Mouse (Mus musculus) hindbrain, embryonic 13.5 days (tissue): ENCODE data around the gene Fkbp15. TPM values are rescaled to one million over a fixed set of nuclear protein-coding genes. Genes with fewer than 3 reads are reported as not detected.

ENCODE experiments used
- ATAC-seq: fragments of 200-750 bp; cut with Nextera tagmentation; 2 replicates; pipeline ENCODE4 v1.8.0; 2017; ENCODE audit warnings: moderate TSS enrichment; ENCODE audit not compliant: low FRiP score
- H3K27ac ChIP-seq: fragments of 300-500 bp; sonication (generic); 2 replicates; pipeline ENCODE4 v1.5.1; 2015; ENCODE audit warnings: inconsistent platforms, mild to moderate bottlenecking, moderate library complexity
- H3K27me3 ChIP-seq: fragments of 300-500 bp; sonication (generic); 2 replicates; pipeline ENCODE4 v1.6.1; 2015; ENCODE audit warnings: mild to moderate bottlenecking, inconsistent platforms
- H3K36me3 ChIP-seq: fragments of 300-500 bp; sonication (generic); 2 replicates; pipeline ENCODE4 v1.6.1; 2015; ENCODE audit warnings: mild to moderate bottlenecking, inconsistent platforms
- H3K4me1 ChIP-seq: fragments of 300-500 bp; sonication (generic); replicated peaks from 2 replicates; pipeline ENCODE4 v1.6.1; 2015; ENCODE audit warnings: inconsistent platforms
- H3K4me2 ChIP-seq: fragments of 300-500 bp; sonication (generic); 2 replicates; pipeline ENCODE4 v1.6.1; 2015; ENCODE audit warnings: inconsistent platforms, mild to moderate bottlenecking, moderate library complexity
- H3K4me3 ChIP-seq: fragments of 300-500 bp; sonication (generic); 2 replicates; pipeline ENCODE4 v1.5.1; 2015; ENCODE audit warnings: mild to moderate bottlenecking, inconsistent platforms
- H3K9ac ChIP-seq: fragments of 300-500 bp; sonication (generic); 2 replicates; pipeline ENCODE4 v1.6.1; 2015; ENCODE audit warnings: mild to moderate bottlenecking, inconsistent platforms
- H3K9me3 ChIP-seq: fragments of 300-500 bp; sonication (generic); 2 replicates; pipeline ENCODE4 v1.6.1; 2016; ENCODE audit warnings: inconsistent platforms
- WGBS: fragments of 180-500 bp; shearing (Covaris S2); methylation state at CpG from one replicate; pipeline ENCODE4 v1.1.7; 2015; 5-methylcytosine and 5-hydroxymethylcytosine counted together
- polyA plus RNA-seq: library from polyadenylated mRNA; unstranded; fragments of >200 nt; fragmentation: Nextera tagmentation; extraction: Ambion mirVana; gene quantifications from 2 replicates; pipeline ENCODE4 v1.2.1, GENCODE M21; 2015

Fkbp15 gene
- polyA plus RNA-seq, 1 experiment from 2014 or later, result 22.9 TPM

- Histone ChIP-seq H3K4me3 (no peak overlapping the region), H3K4me2 (no peak overlapping the region), H3K36me3 (peaks cover 47% of the 10 kb centered on the region), H3K9ac (no peak overlapping the region), H3K4me1 (no peaks in the 10 kb centered on the region), H3K27ac (no peak overlapping the region), H3K9me3 (no peaks in the 10 kb centered on the region), H3K27me3 (no peaks in the 10 kb centered on the region)
- ATAC-seq, result no peak
- 87% methylated on average over 4 of the region's 4 CpGs for WGBS
Observed at GRCm38 (mm10) chr4:62345827-62346226, 14.5 kb downstream of the Fkbp15 start.

- Histone ChIP-seq H3K36me3 (peaks cover 52% of the 10 kb centered on the region), H3K4me1 (no peaks in the 10 kb centered on the region), H3K4me2 (no peak overlapping the region), H3K27ac (no peak overlapping the region), H3K4me3 (no peak overlapping the region), H3K27me3 (no peaks in the 10 kb centered on the region), H3K9ac (no peak overlapping the region), H3K9me3 (no peaks in the 10 kb centered on the region)
- 96% methylated on average over 1 of the region's 1 CpGs for WGBS
- no peak for ATAC-seq
Observed at GRCm38 (mm10) chr4:62344000-62344399, 16.3 kb downstream of the Fkbp15 start.

GRCm38 (mm10) chr4:62338536-62338935 is 21.8 kb downstream of the Fkbp15 start:
- Histone ChIP-seq H3K9me3 (no peaks in the 10 kb centered on the region), H3K9ac (no peak overlapping the region), H3K4me3 (no peak overlapping the region), H3K27ac (no peak overlapping the region), H3K4me2 (no peak overlapping the region), H3K27me3 (no peaks in the 10 kb centered on the region), H3K4me1 (no peaks in the 10 kb centered on the region), H3K36me3 (peaks cover 69% of the 10 kb centered on the region)
- ATAC-seq, result no peak
- 87% methylated on average over 5 of the region's 5 CpGs for WGBS

GRCm38 (mm10) chr4:62331977-62332376 is 28.4 kb downstream of the Fkbp15 start:
- H3K4me3 ChIP-seq, result no peak overlapping the region
- H3K4me2 ChIP-seq, result no peak overlapping the region
- no peak for ATAC-seq
- WGBS, result 82% methylated on average over 5 of the region's 5 CpGs
- no peaks in the 10 kb centered on the region for H3K9me3 ChIP-seq
- H3K27ac ChIP-seq, result no peak overlapping the region
- H3K27me3 ChIP-seq, result no peaks in the 10 kb centered on the region
- peaks cover 77% of the 10 kb centered on the region for H3K36me3 ChIP-seq
- no peak overlapping the region for H3K9ac ChIP-seq
- H3K4me1 ChIP-seq, result no peaks in the 10 kb centered on the region

- H3K4me1 ChIP-seq, result no peaks in the 10 kb centered on the region
- peaks cover 79% of the 10 kb centered on the region for H3K36me3 ChIP-seq
- H3K4me3 ChIP-seq, result no peak overlapping the region
- H3K9me3 ChIP-seq, result no peaks in the 10 kb centered on the region
- no peak overlapping the region for H3K9ac ChIP-seq
- H3K27me3 ChIP-seq, result no peaks in the 10 kb centered on the region
- no peak overlapping the region for H3K4me2 ChIP-seq
- H3K27ac ChIP-seq, result no peak overlapping the region
- 91% methylated on average over 6 of the region's 6 CpGs for WGBS
- ATAC-seq, result no peak
Observed at GRCm38 (mm10) chr4:62328941-62329660, 31.2 kb downstream of the Fkbp15 start.

- ATAC-seq, result no peak
- H3K9me3 ChIP-seq, result no peaks in the 10 kb centered on the region
- H3K27ac ChIP-seq, result no peak overlapping the region
- no peak overlapping the region for H3K4me3 ChIP-seq
- H3K4me2 ChIP-seq, result no peak overlapping the region
- no peaks in the 10 kb centered on the region for H3K27me3 ChIP-seq
- H3K4me1 ChIP-seq, result no peaks in the 10 kb centered on the region
- H3K36me3 ChIP-seq, result peaks cover 87% of the 10 kb centered on the region
- no peak overlapping the region for H3K9ac ChIP-seq
Observed at GRCm38 (mm10) chr4:62326111-62326510, 34.2 kb downstream of the Fkbp15 start.

GRCm38 (mm10) chr4:62322684-62323083 is 37.7 kb downstream of the Fkbp15 start:
- H3K36me3 ChIP-seq, result peaks cover 92% of the 10 kb centered on the region
- no peak overlapping the region for H3K27ac ChIP-seq
- WGBS, result 95% methylated on average over 3 of the region's 3 CpGs
- H3K4me3 ChIP-seq, result no peak overlapping the region
- no peak overlapping the region for H3K9ac ChIP-seq
- no peaks in the 10 kb centered on the region for H3K9me3 ChIP-seq
- H3K4me2 ChIP-seq, result no peak overlapping the region
- ATAC-seq, result no peak
- H3K4me1 ChIP-seq, result no peaks in the 10 kb centered on the region
- no peaks in the 10 kb centered on the region for H3K27me3 ChIP-seq

- no peaks in the 10 kb centered on the region for H3K27me3 ChIP-seq
- H3K27ac ChIP-seq, result no peak overlapping the region
- no peaks in the 10 kb centered on the region for H3K4me1 ChIP-seq
- WGBS, result 89% methylated on average over 1 of the region's 1 CpGs
- H3K4me3 ChIP-seq, result no peak overlapping the region
- H3K4me2 ChIP-seq, result no peak overlapping the region
- no peaks in the 10 kb centered on the region for H3K9me3 ChIP-seq
- no peak for ATAC-seq
- no peak overlapping the region for H3K9ac ChIP-seq
- peaks cover 78% of the 10 kb centered on the region for H3K36me3 ChIP-seq
Observed at GRCm38 (mm10) chr4:62318294-62318693, 42.1 kb downstream of the Fkbp15 start.

GRCm38 (mm10) chr4:62316456-62316855 is 43.9 kb downstream of the Fkbp15 start:
- no peak overlapping the region for H3K4me3 ChIP-seq
- no peaks in the 10 kb centered on the region for H3K4me1 ChIP-seq
- ATAC-seq, result no peak
- 94% methylated on average over 2 of the region's 2 CpGs for WGBS
- H3K27ac ChIP-seq, result no peak overlapping the region
- H3K9me3 ChIP-seq, result no peaks in the 10 kb centered on the region
- no peak overlapping the region for H3K9ac ChIP-seq
- no peak overlapping the region for H3K4me2 ChIP-seq
- H3K27me3 ChIP-seq, result no peaks in the 10 kb centered on the region
- peaks cover 77% of the 10 kb centered on the region for H3K36me3 ChIP-seq

GRCm38 (mm10) chr4:62314516-62314915 is 45.8 kb downstream of the Fkbp15 start:
- no peaks in the 10 kb centered on the region for H3K4me1 ChIP-seq
- WGBS, result 85% methylated on average over 3 of the region's 3 CpGs
- H3K4me3 ChIP-seq, result no peak overlapping the region
- no peaks in the 10 kb centered on the region for H3K9me3 ChIP-seq
- H3K36me3 ChIP-seq, result peaks cover 67% of the 10 kb centered on the region
- no peak overlapping the region for H3K4me2 ChIP-seq
- no peak overlapping the region for H3K9ac ChIP-seq
- no peak for ATAC-seq
- no peaks in the 10 kb centered on the region for H3K27me3 ChIP-seq
- no peak overlapping the region for H3K27ac ChIP-seq

GRCm38 (mm10) chr4:62313641-62314211 is 46.6 kb downstream of the Fkbp15 start:
- Histone ChIP-seq H3K9ac (no peak overlapping the region), H3K4me2 (no peak overlapping the region), H3K4me3 (no peak overlapping the region), H3K4me1 (no peaks in the 10 kb centered on the region), H3K36me3 (peaks cover 59% of the 10 kb centered on the region), H3K27ac (no peak overlapping the region), H3K9me3 (no peaks in the 10 kb centered on the region), H3K27me3 (no peaks in the 10 kb centered on the region)
- no peak for ATAC-seq
- 91% methylated on average over 9 of the region's 9 CpGs for WGBS

- WGBS, result 99% methylated on average over 2 of the region's 2 CpGs
- Histone ChIP-seq H3K4me1 (no peaks in the 10 kb centered on the region), H3K27me3 (no peaks in the 10 kb centered on the region), H3K4me3 (no peak overlapping the region), H3K9ac (no peak overlapping the region), H3K36me3 (peaks cover 54% of the 10 kb centered on the region), H3K4me2 (no peak overlapping the region), H3K27ac (no peak overlapping the region), H3K9me3 (no peaks in the 10 kb centered on the region)
- no peak for ATAC-seq
Observed at GRCm38 (mm10) chr4:62312821-62313220, 47.5 kb downstream of the Fkbp15 start.

- no peaks in the 10 kb centered on the region for H3K4me1 ChIP-seq
- H3K9ac ChIP-seq, result no peak overlapping the region
- H3K27me3 ChIP-seq, result no peaks in the 10 kb centered on the region
- peaks cover 66% of the 10 kb centered on the region for H3K36me3 ChIP-seq
- H3K4me2 ChIP-seq, result no peak overlapping the region
- no peaks in the 10 kb centered on the region for H3K9me3 ChIP-seq
- no peak overlapping the region for H3K27ac ChIP-seq
- H3K4me3 ChIP-seq, result no peak overlapping the region
- no peak for ATAC-seq
Observed at GRCm38 (mm10) chr4:62308406-62308805, 51.9 kb downstream of the Fkbp15 start.
